Mouse (Mus musculus) intestine, postnatal 0 days (tissue): Measurements from ENCODE around the gene Shank2. TPM values are rescaled to one million over a fixed set of nuclear protein-coding genes. Genes with fewer than 3 reads are reported as not detected.

ENCODE experiments used
- ATAC-seq: fragments of 200-750 bp; cut with Nextera tagmentation; 2 replicates; pipeline ENCODE4 v1.8.0; 2017; ENCODE audit warnings: mild to moderate bottlenecking, moderate TSS enrichment, moderate library complexity
- H3K27ac ChIP-seq: fragments of 300-500 bp; sonication (generic); 2 replicates; pipeline ENCODE4 v1.5.1; 2014; ENCODE audit warnings: mild to moderate bottlenecking, low read depth, low read length, moderate library complexity
- H3K27me3 ChIP-seq: fragments of 300-500 bp; sonication (generic); replicated peaks from 2 replicates; pipeline ENCODE4 v1.6.1; 2014; ENCODE audit warnings: low read length, mixed read lengths; ENCODE audit not compliant: control insufficient read depth, insufficient read depth
- H3K36me3 ChIP-seq: fragments of 300-500 bp; sonication (generic); 2 replicates; pipeline ENCODE4 v1.6.1; 2014; ENCODE audit warnings: mild to moderate bottlenecking, moderate library complexity; ENCODE audit not compliant: control insufficient read depth, insufficient read depth
- H3K4me1 ChIP-seq: fragments of 300-500 bp; sonication (generic); replicated peaks from 2 replicates; pipeline ENCODE4 v1.6.1; 2014; ENCODE audit warnings: antibody characterized with exemption, low read length, mixed read lengths; ENCODE audit not compliant: control insufficient read depth, insufficient read depth
- H3K4me2 ChIP-seq: fragments of 300-500 bp; sonication (generic); replicated peaks from 2 replicates; pipeline ENCODE4 v1.6.1; 2014; ENCODE audit warnings: low read depth, mild to moderate bottlenecking, moderate library complexity
- H3K4me3 ChIP-seq: fragments of 300-500 bp; sonication (generic); 2 replicates; pipeline ENCODE4 v1.5.1; 2014; ENCODE audit warnings: low read depth, low read length
- H3K9ac ChIP-seq: fragments of 300-500 bp; sonication (generic); 2 replicates; pipeline ENCODE4 v1.6.1; 2014; ENCODE audit warnings: mild to moderate bottlenecking, low read depth, low read length
- H3K9me3 ChIP-seq: fragments of 300-500 bp; sonication (generic); 2 replicates; pipeline ENCODE4 v1.6.1; 2016; ENCODE audit warnings: mixed run types; ENCODE audit not compliant: control insufficient read depth
- CTCF ChIP-seq: sonication (generic); IDR thresholded peaks from 2 replicates; pipeline ENCODE4 v1.5.1; 2016; ENCODE audit warnings: low read depth, mild to moderate bottlenecking, control low read depth, antibody characterized with exemption, moderate library complexity
- WGBS: fragments of 180-500 bp; shearing (Covaris S2); extraction: QIAGEN DNeasy Blood & Tissue Kit; methylation state at CpG from one replicate; pipeline ENCODE4 v1.1.7; 2014; 5-methylcytosine and 5-hydroxymethylcytosine counted together
- polyA plus RNA-seq: library from polyadenylated mRNA; unstranded; fragments of >200 nt; fragmentation: Nextera tagmentation; extraction: Ambion mirVana; gene quantifications from 2 replicates; pipeline ENCODE4 v1.2.1, GENCODE M21; 2015

Gene Shank2
- polyA plus RNA-seq, 1 experiment from 2014 or later, result 0.74 TPM

DNA sequence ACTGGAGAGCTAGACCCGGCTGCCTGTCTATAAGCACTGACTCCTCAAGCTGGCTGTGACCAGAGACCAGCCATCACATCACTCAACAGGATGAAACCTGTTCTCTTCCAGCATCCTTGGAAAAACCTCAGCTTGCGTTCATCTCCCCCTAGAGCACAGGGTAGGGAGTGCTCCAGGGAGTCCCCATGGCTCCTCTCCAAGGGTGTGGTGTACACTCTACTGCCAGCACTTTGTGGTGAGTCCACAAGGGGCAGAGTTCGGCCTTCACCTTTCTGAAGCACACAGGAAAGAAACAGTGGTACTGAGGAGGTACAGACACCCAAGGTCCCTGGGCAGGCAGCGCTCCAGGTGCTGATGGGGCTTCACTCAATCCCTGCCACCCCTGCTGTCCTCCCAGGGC, 414.1 kb downstream of the Shank2 start:
- Histone ChIP-seq H3K27ac (no peak overlapping the region), H3K9me3 (no peaks in the 10 kb centered on the region), H3K4me3 (no peak overlapping the region), H3K4me1 (no peaks in the 10 kb centered on the region), H3K4me2 (no peak overlapping the region), H3K9ac (no peak overlapping the region), H3K36me3 (no peaks in the 10 kb centered on the region), H3K27me3 (no peaks in the 10 kb centered on the region)
- WGBS, result 72% methylated on average over 4 of the region's 4 CpGs
- peak; percentile 36; the same call in 1 of the 2 replicates for ATAC-seq
- TF ChIP-seq CTCF, result peak; percentile 64

GRCm38 (mm10) chr7:144417234-144417633, 415.5 kb downstream of the Shank2 start:
- no peak overlapping the region for H3K4me3 ChIP-seq
- no peak overlapping the region for H3K4me2 ChIP-seq
- H3K36me3 ChIP-seq, result no peaks in the 10 kb centered on the region
- no peaks in the 10 kb centered on the region for H3K9me3 ChIP-seq
- 38% methylated on average over 2 of the region's 2 CpGs for WGBS
- no peaks in the 10 kb centered on the region for H3K4me1 ChIP-seq
- no peak for ATAC-seq
- H3K27ac ChIP-seq, result no peak overlapping the region
- TF ChIP-seq CTCF, result no peak
- H3K27me3 ChIP-seq, result no peaks in the 10 kb centered on the region
- H3K9ac ChIP-seq, result no peak overlapping the region

DNA sequence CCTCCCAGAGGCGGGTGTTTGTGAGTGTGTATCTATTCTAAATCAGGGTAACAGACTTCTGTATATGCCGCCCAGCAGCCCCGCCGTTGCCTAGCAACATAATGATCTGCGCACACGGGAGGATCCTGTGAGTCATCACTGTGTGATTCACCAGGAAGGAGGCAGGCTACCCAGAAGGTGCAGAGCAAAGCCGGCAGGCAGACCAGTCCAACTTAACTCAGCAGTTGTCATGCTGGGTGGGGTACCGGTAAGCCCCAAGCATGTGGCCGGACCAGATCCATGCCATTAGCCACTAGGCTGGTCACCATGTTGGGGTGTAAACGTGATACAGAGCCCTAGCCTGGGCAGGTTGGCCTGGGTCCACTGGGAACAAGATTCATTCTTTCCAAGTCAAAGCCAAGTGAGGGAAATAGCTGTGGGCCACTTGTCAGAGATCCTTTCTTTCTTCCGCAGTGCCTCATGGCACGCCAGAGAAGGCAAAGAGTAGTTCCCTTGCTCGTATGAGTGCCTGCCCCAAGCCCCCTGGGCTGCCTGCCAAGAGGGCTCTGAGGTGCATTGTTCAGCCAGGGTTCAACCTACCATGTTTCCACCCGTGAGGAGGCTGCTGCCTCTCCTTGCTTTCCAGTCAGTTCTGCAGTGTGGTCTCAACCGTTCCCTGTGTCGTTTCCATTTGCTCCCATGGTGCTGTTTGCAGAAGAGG, 416.1 kb downstream of the Shank2 start:
- no peak for TF ChIP-seq CTCF
- no peaks in the 10 kb centered on the region for H3K4me1 ChIP-seq
- H3K9ac ChIP-seq, result no peak overlapping the region
- H3K9me3 ChIP-seq, result no peaks in the 10 kb centered on the region
- peak; percentile 68; the same call in 1 of the 2 replicates for ATAC-seq
- H3K27me3 ChIP-seq, result no peaks in the 10 kb centered on the region
- WGBS, result 16% methylated on average over 16 of the region's 16 CpGs
- H3K27ac ChIP-seq, result no peak overlapping the region
- H3K4me2 ChIP-seq, result no peak overlapping the region
- no peak overlapping the region for H3K4me3 ChIP-seq
- H3K36me3 ChIP-seq, result no peaks in the 10 kb centered on the region

DNA sequence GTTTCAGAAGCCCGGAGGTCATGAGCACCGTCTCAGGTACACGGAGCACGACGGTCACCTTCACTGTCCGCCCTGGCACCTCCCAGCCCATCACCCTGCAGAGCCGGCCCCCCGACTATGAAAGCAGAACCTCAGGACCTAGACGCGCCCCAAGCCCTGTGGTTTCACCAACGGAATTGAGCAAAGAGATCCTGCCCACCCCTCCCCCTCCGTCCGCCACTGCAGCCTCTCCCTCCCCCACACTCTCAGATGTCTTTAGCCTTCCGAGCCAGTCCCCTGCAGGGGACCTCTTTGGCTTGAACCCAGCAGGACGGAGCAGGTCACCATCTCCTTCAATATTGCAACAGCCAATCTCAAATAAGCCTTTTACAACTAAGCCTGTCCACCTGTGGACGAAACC, 418.8 kb downstream of the Shank2 start:
- 48% methylated on average over 16 of the region's 16 CpGs for WGBS

GRCm38 (mm10) chr7:144421478-144421877, 419.8 kb downstream of the Shank2 start:
- Histone ChIP-seq H3K4me2 (no peak overlapping the region), H3K27ac (no peak overlapping the region), H3K27me3 (no peaks in the 10 kb centered on the region), H3K9ac (no peak overlapping the region), H3K9me3 (no peaks in the 10 kb centered on the region), H3K4me3 (no peak overlapping the region), H3K36me3 (no peaks in the 10 kb centered on the region), H3K4me1 (no peaks in the 10 kb centered on the region)
- ATAC-seq, result no peak
- no peak for TF ChIP-seq CTCF
- 74% methylated on average over 6 of the region's 6 CpGs for WGBS

More for the DNA sequence above, 418.8 kb downstream of the Shank2 start:
- H3K27ac ChIP-seq, result no peak overlapping the region
- TF ChIP-seq CTCF, result no peak
- ATAC-seq, result no peak
- no peak overlapping the region for H3K4me3 ChIP-seq
- no peaks in the 10 kb centered on the region for H3K27me3 ChIP-seq
- H3K9ac ChIP-seq, result no peak overlapping the region
- H3K4me1 ChIP-seq, result no peaks in the 10 kb centered on the region
- no peak overlapping the region for H3K4me2 ChIP-seq
- no peaks in the 10 kb centered on the region for H3K36me3 ChIP-seq
- H3K9me3 ChIP-seq, result no peaks in the 10 kb centered on the region

DNA sequence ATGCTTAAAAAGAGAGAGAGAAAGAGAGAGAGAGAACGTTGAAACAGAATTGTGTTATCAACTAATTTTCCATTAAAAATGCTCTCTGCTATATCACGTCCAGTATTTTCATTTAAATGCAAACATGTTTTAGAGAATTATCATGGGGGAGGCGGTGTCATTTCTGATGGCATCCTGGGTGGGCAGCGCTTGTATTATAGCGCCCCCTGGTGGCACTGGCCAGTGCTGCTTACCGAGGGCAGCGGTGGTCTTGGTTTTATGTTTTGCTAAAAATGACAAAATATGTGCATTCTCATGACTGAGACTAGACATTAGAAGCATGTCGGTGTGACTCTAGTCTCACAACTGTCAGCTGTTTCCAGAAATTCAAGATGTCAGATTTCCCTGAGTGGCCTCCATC, 424.2 kb downstream of the Shank2 start:
- no peak overlapping the region for H3K4me2 ChIP-seq
- ATAC-seq, result no peak
- H3K36me3 ChIP-seq, result no peaks in the 10 kb centered on the region
- TF ChIP-seq CTCF, result peak; percentile 96
- no peak overlapping the region for H3K27ac ChIP-seq
- H3K27me3 ChIP-seq, result no peaks in the 10 kb centered on the region
- no peak overlapping the region for H3K9ac ChIP-seq
- H3K9me3 ChIP-seq, result no peaks in the 10 kb centered on the region
- H3K4me3 ChIP-seq, result no peak overlapping the region
- H3K4me1 ChIP-seq, result no peaks in the 10 kb centered on the region
- 11% methylated on average over 8 of the region's 8 CpGs for WGBS
